Mouse (Mus musculus): ENCODE data around the gene Pcdh15. TPM values are rescaled to one million over a fixed set of nuclear protein-coding genes. Genes with fewer than 3 reads are reported as not detected.

The Pcdh15 gene
- polyA plus RNA-seq, 1 experiment = 14.9 TPM

- TF ChIP-seq POLR2A (IDR thresholded peaks at IDR 0.05; ENCODE audit: extremely low read depth, insufficient read depth, low read length) (no peak), CTCF (IDR thresholded peaks at IDR 0.05; ENCODE audit: extremely low read depth, insufficient read depth, low read length) (no peak)
- Histone ChIP-seq H3K4me3 (ENCODE audit: insufficient read depth, low read length) (no peak overlapping the region), H3K4me1 (ENCODE audit: control insufficient read depth, insufficient read depth, low read length) (no peaks in the 10 kb centered on the region), H3K27ac (ENCODE audit: insufficient read depth, low read length) (no peak overlapping the region)
Observed at GRCm38 (mm10) chr10:73828781-73829180, 729.6 kb downstream of the Pcdh15 start.

GRCm38 (mm10) chr10:73844998-73845397 is 745.9 kb downstream of the Pcdh15 start:
- Histone ChIP-seq H3K4me3 (ENCODE audit: insufficient read depth, low read length) (no peak overlapping the region), H3K4me1 (ENCODE audit: control insufficient read depth, insufficient read depth, low read length) (no peaks in the 10 kb centered on the region), H3K27ac (ENCODE audit: insufficient read depth, low read length) (no peak overlapping the region)
- no peak for TF ChIP-seq POLR2A (IDR thresholded peaks at IDR 0.05; ENCODE audit: extremely low read depth, insufficient read depth, low read length)
- TF ChIP-seq CTCF (IDR thresholded peaks at IDR 0.05; ENCODE audit: extremely low read depth, insufficient read depth, low read length) = no peak

- Histone ChIP-seq H3K27ac (ENCODE audit: insufficient read depth, low read length) (no peak overlapping the region), H3K4me1 (ENCODE audit: control insufficient read depth, insufficient read depth, low read length) (no peaks in the 10 kb centered on the region), H3K4me3 (ENCODE audit: insufficient read depth, low read length) (no peak overlapping the region)
- TF ChIP-seq POLR2A (IDR thresholded peaks at IDR 0.05; ENCODE audit: extremely low read depth, insufficient read depth, low read length) (no peak), CTCF (IDR thresholded peaks at IDR 0.05; ENCODE audit: extremely low read depth, insufficient read depth, low read length) (no peak)
Observed at GRCm38 (mm10) chr10:73862181-73862580, 763.0 kb downstream of the Pcdh15 start.

GRCm38 (mm10) chr10:73878055-73878728 is 779.0 kb downstream of the Pcdh15 start:
- H3K4me1 ChIP-seq (ENCODE audit: control insufficient read depth, insufficient read depth, low read length) = no peaks in the 10 kb centered on the region
- no peak for TF ChIP-seq CTCF (IDR thresholded peaks at IDR 0.05; ENCODE audit: extremely low read depth, insufficient read depth, low read length)
- no peak overlapping the region for H3K27ac ChIP-seq (ENCODE audit: insufficient read depth, low read length)
- no peak overlapping the region for H3K4me3 ChIP-seq (ENCODE audit: insufficient read depth, low read length)

GRCm38 (mm10) chr10:73878729-73879067 is 779.6 kb downstream of the Pcdh15 start:
- TF ChIP-seq POLR2A (IDR thresholded peaks at IDR 0.05; ENCODE audit: extremely low read depth, insufficient read depth, low read length) = no peak
- TF ChIP-seq CTCF (IDR thresholded peaks at IDR 0.05; ENCODE audit: extremely low read depth, insufficient read depth, low read length) = no peak
- Histone ChIP-seq H3K4me3 (ENCODE audit: insufficient read depth, low read length) (no peak overlapping the region), H3K27ac (ENCODE audit: insufficient read depth, low read length) (no peak overlapping the region), H3K4me1 (ENCODE audit: control insufficient read depth, insufficient read depth, low read length) (no peaks in the 10 kb centered on the region)

GRCm38 (mm10) chr10:73887771-73888170 is 788.6 kb downstream of the Pcdh15 start:
- no peak overlapping the region for H3K4me3 ChIP-seq (ENCODE audit: insufficient read depth, low read length)
- no peak overlapping the region for H3K27ac ChIP-seq (ENCODE audit: insufficient read depth, low read length)
- TF ChIP-seq CTCF (IDR thresholded peaks at IDR 0.05; ENCODE audit: extremely low read depth, insufficient read depth, low read length) = no peak
- peaks cover 5% of the 10 kb centered on the region for H3K4me1 ChIP-seq (ENCODE audit: control insufficient read depth, insufficient read depth, low read length)

- no peak overlapping the region for H3K27ac ChIP-seq (ENCODE audit: insufficient read depth, low read length)
- TF ChIP-seq CTCF (IDR thresholded peaks at IDR 0.05; ENCODE audit: extremely low read depth, insufficient read depth, low read length) (no peak), POLR2A (IDR thresholded peaks at IDR 0.05; ENCODE audit: extremely low read depth, insufficient read depth, low read length) (no peak)
- H3K4me3 ChIP-seq (ENCODE audit: insufficient read depth, low read length) = no peak overlapping the region
Observed at GRCm38 (mm10) chr10:73892251-73892650, 793.1 kb downstream of the Pcdh15 start.

GRCm38 (mm10) chr10:73896086-73896607 is 797.0 kb downstream of the Pcdh15 start:
- TF ChIP-seq POLR2A (IDR thresholded peaks at IDR 0.05; ENCODE audit: extremely low read depth, insufficient read depth, low read length) = no peak
- no peak for TF ChIP-seq CTCF (IDR thresholded peaks at IDR 0.05; ENCODE audit: extremely low read depth, insufficient read depth, low read length)
- H3K4me3 ChIP-seq (ENCODE audit: insufficient read depth, low read length) = no peak overlapping the region
- H3K27ac ChIP-seq (ENCODE audit: insufficient read depth, low read length) = no peak overlapping the region
- H3K4me1 ChIP-seq (ENCODE audit: control insufficient read depth, insufficient read depth, low read length) = peaks cover 5% of the 10 kb centered on the region

More at GRCm38 (mm10) chr10:73892251-73892650, 793.1 kb downstream of the Pcdh15 start:
- peaks cover 5% of the 10 kb centered on the region for H3K4me1 ChIP-seq (ENCODE audit: control insufficient read depth, insufficient read depth, low read length)

- TF ChIP-seq CTCF (IDR thresholded peaks at IDR 0.05; ENCODE audit: extremely low read depth, insufficient read depth, low read length) (no peak), POLR2A (IDR thresholded peaks at IDR 0.05; ENCODE audit: extremely low read depth, insufficient read depth, low read length) (no peak)
- no peaks in the 10 kb centered on the region for H3K4me1 ChIP-seq (ENCODE audit: control insufficient read depth, insufficient read depth, low read length)
- H3K27ac ChIP-seq (ENCODE audit: insufficient read depth, low read length) = no peak overlapping the region
- H3K4me3 ChIP-seq (ENCODE audit: insufficient read depth, low read length) = no peak overlapping the region
Observed at GRCm38 (mm10) chr10:73899165-73899564, 800.0 kb downstream of the Pcdh15 start.

- TF ChIP-seq CTCF (IDR thresholded peaks at IDR 0.05; ENCODE audit: extremely low read depth, insufficient read depth, low read length) = no peak
- H3K4me3 ChIP-seq (ENCODE audit: insufficient read depth, low read length) = no peak overlapping the region
- no peaks in the 10 kb centered on the region for H3K4me1 ChIP-seq (ENCODE audit: control insufficient read depth, insufficient read depth, low read length)
- H3K27ac ChIP-seq (ENCODE audit: insufficient read depth, low read length) = no peak overlapping the region
Observed at GRCm38 (mm10) chr10:73907626-73908025, 808.5 kb downstream of the Pcdh15 start.
